Mouse (Mus musculus) layer of hippocampus, postnatal 10 days (tissue): ENCODE data around the gene Scarb1. TPM values are rescaled to one million over a fixed set of nuclear protein-coding genes. Genes with fewer than 3 reads are reported as not detected.

ENCODE experiments used
- DNase-seq, 2 experiments: peaks; one replicate each; pipeline ENCODE4 v3.0.0; 2021; ENCODE audit warnings: low spot score in 2 of 2
- total RNA-seq, 2 experiments: library from RNA; stranded (reverse); gene quantifications; 2 replicates each; pipeline ENCODE4 v1.2.3; 2021

Gene Scarb1
- total RNA-seq, 2 experiments from 2014 or later = 55.4 to 56.7 TPM

DNA sequence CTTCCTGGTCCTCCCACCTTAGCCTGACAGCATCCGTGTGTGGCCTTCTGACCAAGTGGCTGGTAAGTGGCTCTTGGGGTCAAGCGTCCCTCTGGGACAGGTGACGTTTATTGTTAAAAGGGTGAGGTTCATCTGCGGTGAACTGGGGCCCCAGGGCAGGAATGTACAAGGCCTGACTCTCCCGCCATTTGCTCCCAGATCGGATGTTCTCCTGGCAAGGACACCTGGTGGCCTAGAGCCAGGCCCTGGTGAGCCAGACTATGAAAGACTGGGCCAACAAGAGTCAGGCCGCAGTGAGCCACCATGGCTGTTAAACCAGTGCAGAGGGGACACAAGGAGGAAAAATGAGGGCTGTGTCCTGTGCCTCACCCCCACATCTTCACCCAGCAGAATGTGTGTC, 98.8 kb downstream of the Scarb1 start:
- no peak for DNase-seq

DNA sequence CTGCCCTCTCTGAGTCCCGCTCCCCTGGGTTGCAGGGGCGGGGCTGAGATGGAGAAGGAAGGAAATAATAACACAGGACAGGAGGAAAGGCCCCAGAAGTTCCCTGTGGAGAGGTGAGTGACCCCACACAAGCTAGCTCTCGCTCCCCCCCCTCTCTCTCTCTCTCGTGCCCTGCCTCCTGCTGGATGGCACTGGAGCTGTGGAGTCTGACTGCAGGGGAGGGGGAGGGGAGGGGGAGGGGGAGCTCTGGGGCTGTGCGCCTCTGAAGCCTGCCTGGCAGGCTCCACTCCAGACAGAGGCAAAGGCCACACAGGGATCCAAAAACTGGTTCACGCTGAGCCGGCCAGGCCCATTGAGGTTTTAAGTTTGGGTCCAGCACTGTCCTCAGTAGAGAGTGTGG, 99.3 kb downstream of the Scarb1 start:
- no peak for DNase-seq

DNA sequence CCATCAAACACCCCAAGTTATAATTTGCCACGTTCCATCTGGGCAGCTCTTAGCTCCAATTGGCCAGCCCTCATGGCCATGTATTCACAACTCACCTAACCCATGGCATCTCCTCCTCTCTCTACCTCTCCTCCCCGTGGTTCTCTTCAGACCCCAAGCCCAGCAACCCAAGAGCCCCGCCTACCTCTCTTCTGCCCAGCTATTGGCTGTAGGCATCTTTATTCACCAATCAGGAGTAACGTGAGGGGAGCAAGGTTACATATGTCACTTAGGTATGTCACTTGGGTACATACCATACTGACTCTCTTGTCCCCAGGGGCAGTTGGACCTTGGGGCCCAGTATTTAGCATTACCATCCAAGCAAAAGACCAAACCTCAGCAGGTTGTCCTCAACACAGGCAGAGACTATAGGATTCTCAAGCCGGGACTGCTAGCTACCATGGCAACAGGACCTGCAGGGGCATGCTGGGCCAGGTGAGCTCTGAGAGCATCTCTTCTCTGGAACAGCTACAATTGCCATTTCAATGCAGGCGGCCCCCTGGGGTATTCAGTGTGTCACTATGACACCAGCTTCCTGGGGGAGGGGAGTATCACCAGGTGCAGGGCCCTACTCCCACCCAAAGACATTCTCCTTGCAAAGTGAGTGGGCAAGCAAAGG, 100.6 kb downstream of the Scarb1 start:
- DNase-seq = no peak

DNA sequence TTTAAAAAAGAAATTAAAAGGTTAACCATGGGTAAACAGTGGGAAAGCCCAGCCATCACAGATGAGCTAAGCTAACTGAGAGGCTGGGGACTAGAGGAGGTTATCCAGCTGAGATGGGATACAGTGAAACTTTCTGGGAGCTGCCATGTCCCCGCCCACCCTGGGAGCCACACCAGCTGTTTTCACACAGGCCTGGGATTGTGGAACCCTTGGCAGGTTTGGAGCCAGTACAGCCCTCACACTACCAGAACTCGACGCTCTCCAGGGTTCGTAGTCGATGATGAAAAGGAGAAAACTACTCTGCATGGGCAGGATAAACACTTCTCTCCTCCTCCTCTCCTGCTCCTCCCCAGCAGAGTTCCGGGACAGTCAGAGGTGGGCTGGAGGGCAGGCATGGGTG, 105.0 kb downstream of the Scarb1 start:
- no peak for DNase-seq

DNA sequence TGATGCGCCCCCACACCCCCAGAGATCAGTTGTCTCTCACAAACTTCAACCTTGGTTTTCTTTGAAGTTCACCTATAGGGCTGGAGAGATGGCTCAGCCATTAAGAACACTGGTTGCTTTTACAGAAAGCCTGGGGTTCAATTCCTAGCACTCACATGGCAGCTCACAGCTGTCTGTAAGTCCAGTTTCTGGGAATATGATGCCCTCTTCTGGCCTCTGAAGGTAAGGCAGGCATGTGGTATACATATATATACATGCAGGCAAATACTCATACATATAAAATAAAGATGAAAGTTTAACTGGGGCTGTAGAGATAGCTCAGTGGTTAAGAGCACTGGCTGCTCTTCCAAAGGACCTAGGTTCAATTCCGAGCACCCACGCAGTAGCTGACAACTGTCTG, 105.5 kb downstream of the Scarb1 start:
- DNase-seq = no peak

DNA sequence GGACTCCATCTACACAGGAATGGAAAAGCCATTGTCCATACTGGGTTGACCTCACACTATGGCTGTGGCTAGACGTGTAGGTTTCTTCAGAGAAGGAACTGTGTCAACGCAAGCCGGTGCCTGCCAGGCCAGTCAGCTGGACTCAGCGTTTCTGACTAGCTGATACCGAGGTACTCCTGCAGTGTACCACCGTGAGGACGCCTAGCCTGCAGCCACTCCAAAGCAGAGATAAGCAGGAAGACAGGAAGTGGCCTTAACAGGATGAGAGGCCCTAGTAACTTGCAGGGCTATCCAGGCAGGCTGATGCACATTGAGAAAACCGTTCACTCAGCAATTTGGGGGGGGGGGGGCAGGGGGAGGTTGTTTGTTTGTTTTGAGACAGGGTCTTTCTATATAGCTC, 106.5 kb downstream of the Scarb1 start:
- DNase-seq = no peak

DNA sequence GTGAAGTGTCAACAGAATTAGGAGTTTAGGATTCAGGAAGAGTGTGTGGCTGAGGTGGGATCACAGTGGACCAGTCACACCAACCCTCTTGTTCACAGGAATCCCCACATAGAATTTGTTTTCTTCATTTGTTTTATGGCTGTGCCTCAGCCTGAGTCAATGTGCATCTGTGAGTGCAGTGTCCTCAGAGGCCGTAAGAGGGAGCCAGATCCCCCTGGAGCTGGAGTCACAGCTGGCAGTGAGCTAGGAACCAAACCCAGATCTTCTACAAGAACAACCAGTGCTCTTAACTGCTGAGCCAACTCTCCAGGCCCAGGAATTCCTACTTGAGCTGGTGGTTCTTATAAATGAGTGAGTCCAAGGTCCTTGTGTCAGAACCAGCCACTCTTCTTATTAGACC, 107.4 kb downstream of the Scarb1 start:
- DNase-seq = no peak

DNA sequence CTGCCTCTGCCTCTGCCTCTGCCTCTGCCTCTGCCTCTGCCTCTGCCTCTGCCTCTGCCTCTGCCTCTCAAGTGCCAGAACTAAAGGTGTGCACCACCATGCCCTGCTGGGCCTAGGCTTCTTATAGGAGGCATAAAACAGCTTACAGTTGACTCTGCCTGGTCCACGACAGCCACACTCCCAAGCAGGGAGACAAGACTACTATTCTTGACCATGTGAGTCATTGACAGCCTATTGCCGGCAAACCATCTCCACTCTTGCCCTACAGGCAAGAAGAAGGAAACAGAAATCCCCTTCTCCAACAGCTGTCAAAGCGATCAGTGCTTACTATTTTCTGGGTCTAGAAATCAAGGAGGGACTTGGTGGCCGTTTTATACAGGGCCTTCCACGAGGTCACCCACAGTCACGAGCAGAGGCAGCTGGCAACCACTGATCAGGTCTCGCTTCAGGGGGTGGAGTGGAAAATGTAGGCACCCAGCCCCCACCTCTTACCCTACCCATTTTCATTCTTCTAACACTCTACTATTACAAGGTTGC, 108.4 kb downstream of the Scarb1 start:
- DNase-seq = no peak

DNA sequence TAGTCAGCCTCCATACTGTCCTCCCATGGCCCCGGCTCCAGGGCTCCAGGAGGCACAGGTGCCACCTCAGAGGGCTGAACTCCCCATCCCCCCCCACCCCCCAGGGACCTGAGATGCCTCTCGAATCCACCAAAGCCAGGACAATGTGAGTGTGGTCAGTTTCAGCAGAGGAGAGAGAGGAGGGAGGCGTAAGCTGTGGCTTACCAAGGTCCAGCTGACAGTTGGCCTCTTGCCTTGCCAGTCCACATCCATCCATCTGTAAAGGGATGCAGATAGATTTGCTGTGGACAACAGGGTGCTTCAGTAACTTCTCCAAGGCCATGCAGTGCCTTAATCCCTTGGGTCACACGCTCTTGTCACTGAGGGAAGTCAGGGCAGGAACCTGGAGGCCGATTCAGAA, 110.4 kb downstream of the Scarb1 start:
- no peak for DNase-seq

DNA sequence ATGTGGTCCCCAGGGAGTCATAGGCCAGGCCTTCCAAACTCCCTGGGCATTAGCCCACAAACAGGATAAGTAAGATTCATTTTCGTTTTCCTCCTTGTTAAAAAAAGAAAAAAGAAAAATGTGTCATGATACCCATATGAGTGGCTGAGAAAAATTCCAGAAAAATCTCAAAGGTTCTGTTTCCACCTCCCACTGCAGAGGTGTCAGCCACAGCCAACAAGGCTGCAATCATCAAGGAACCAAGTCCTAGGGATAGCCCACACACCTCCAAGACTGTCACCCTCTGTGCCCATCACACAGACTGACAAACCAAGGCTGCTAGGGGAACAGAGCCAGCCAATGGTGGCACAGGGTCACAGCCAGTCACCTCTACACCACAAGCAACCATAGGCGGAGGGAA, 111.8 kb downstream of the Scarb1 start:
- no peak for DNase-seq

DNA sequence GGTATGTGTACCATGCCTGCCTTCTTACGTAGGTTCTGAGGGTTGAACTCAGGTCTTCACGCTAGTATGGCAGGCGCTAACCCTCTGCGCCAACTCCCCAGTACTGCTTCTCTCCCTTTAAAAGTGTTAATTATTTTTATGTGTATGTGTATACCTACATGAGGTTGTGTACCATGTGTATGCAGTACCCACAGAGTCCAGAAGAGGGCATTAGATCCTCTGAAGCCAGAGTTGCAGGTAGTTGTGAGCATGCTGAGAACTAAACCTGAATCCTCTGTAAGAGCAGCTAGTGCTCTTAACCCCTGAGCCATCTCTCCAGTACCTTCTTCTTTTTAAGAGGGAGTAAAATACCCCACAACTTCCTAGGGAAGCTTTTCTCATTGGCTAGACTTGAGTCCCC, 113.2 kb downstream of the Scarb1 start:
- no peak for DNase-seq

Other genes starting within 250 kb of the Scarb1 start
- gene Ncor2, start 161.9 kb downstream of the Scarb1 start, total RNA-seq = 100 to 1,000 TPM; 171 to 187 TPM
- gene Gm10382, start 48.2 kb upstream of the Scarb1 start, total RNA-seq = under 1 TPM in 1 of 2 experiments, not detected in 1; 0.27 TPM
- 100 to 1,000 TPM; 760 to 831 TPM for gene Ubc, start 49.1 kb upstream of the Scarb1 start, total RNA-seq
- gene Dhx37, start 93.0 kb upstream of the Scarb1 start, total RNA-seq = 10 to 100 TPM; 13.3 TPM
- 10 to 100 TPM; 82.6 to 87.9 TPM for gene Bri3bp, start 100.5 kb upstream of the Scarb1 start, total RNA-seq
- gene Aacs, start 134.7 kb upstream of the Scarb1 start, total RNA-seq = 100 to 1,000 TPM in 1 of 2 experiments, 10 to 100 TPM in 1; 94.5 to 106 TPM
- gene Tmem132b, start 190.7 kb upstream of the Scarb1 start, total RNA-seq = 10 to 100 TPM; 82.4 to 84.0 TPM